Mouse (Mus musculus) thymus, postnatal 14 days (tissue): Measurements from ENCODE around the gene Coq8b.

ENCODE experiments used
- DNase-seq: peaks from one replicate; pipeline ENCODE4 v3.0.0; 2021

The Coq8b gene

GRCm38 (mm10) chr7:27230781-27231180, 2.0 kb upstream of the Coq8b start:
- no peak for DNase-seq

GRCm38 (mm10) chr7:27231693-27232331, 1.0 kb upstream of the Coq8b start:
- DNase-seq = no peak

GRCm38 (mm10) chr7:27233300-27233699, 477 bp downstream of the Coq8b start:
- DNase-seq = peak; percentile 29

GRCm38 (mm10) chr7:27235726-27236125, 2.9 kb downstream of the Coq8b start:
- no peak for DNase-seq

- DNase-seq = no peak
Observed at GRCm38 (mm10) chr7:27237527-27237926, 4.7 kb downstream of the Coq8b start.

- no peak for DNase-seq
Observed at GRCm38 (mm10) chr7:27238568-27238967, 5.7 kb downstream of the Coq8b start.

- DNase-seq = no peak
Observed at GRCm38 (mm10) chr7:27243211-27243610, 10.4 kb downstream of the Coq8b start.

- DNase-seq = peak; percentile 51
Observed at GRCm38 (mm10) chr7:27244088-27244487, 11.3 kb downstream of the Coq8b start.

GRCm38 (mm10) chr7:27249146-27249545, 16.3 kb downstream of the Coq8b start:
- peak; percentile 43 for DNase-seq

- no peak for DNase-seq
Observed at GRCm38 (mm10) chr7:27249928-27250327, 17.1 kb downstream of the Coq8b start.

GRCm38 (mm10) chr7:27251946-27252345, 19.1 kb downstream of the Coq8b start:
- no peak for DNase-seq

GRCm38 (mm10) chr7:27255721-27256120, 22.9 kb downstream of the Coq8b start:
- no peak for DNase-seq

- DNase-seq = no peak
Observed at GRCm38 (mm10) chr7:27257046-27257851, 24.4 kb downstream of the Coq8b start.

- DNase-seq = no peak
Observed at GRCm38 (mm10) chr7:27257852-27258204, 25.0 kb downstream of the Coq8b start.

GRCm38 (mm10) chr7:27258205-27258899, 25.5 kb downstream of the Coq8b start, which contains the start of gene Numbl:
Numbl (plus strand) TSS chr7:27258433.
- DNase-seq = peak; percentile 95

GRCm38 (mm10) chr7:27259271-27259721, 26.5 kb downstream of the Coq8b start:
- DNase-seq = peak; percentile 30

GRCm38 (mm10) chr7:27259771-27260170, 26.9 kb downstream of the Coq8b start:
- DNase-seq = no peak

- DNase-seq = no peak
Observed at GRCm38 (mm10) chr7:27260856-27261255, 28.0 kb downstream of the Coq8b start.

- DNase-seq = no peak
Observed at GRCm38 (mm10) chr7:27261888-27262287, 29.1 kb downstream of the Coq8b start.

GRCm38 (mm10) chr7:27264761-27265160, 31.9 kb downstream of the Coq8b start:
- no peak for DNase-seq

GRCm38 (mm10) chr7:27266515-27267128, 33.8 kb downstream of the Coq8b start:
- no peak for DNase-seq

- DNase-seq = no peak
Observed at GRCm38 (mm10) chr7:27271423-27271822, 38.6 kb downstream of the Coq8b start.

- DNase-seq = peak; percentile 47
Observed at GRCm38 (mm10) chr7:27273739-27274351, 41.0 kb downstream of the Coq8b start.
